Mouse (Mus musculus) lung, embryonic 15.5 days (tissue): ENCODE data around the gene Olfr747. TPM values are rescaled to one million over a fixed set of nuclear protein-coding genes. Genes with fewer than 3 reads are reported as not detected.
"Not testable (repeated sequence)": the region's sequence is repeated elsewhere in the genome, so short reads cannot be mapped to it uniquely, and the experiment has no call there.

Experiments
- ATAC-seq: fragments of 200-750 bp; cut with Nextera tagmentation; 2 replicates; pipeline ENCODE4 v1.8.0; 2017; ENCODE audit warnings: moderate number of reproducible peaks, borderline replicate concordance; ENCODE audit not compliant: low FRiP score, low TSS enrichment; ENCODE audit errors: extremely low read depth
- H3K27ac ChIP-seq: fragments of 300-500 bp; sonication (generic); 2 replicates; pipeline ENCODE4 v1.5.1; 2015; ENCODE audit warnings: moderate library complexity, mild to moderate bottlenecking, inconsistent platforms
- H3K27me3 ChIP-seq: fragments of 300-500 bp; sonication (generic); 2 replicates; pipeline ENCODE4 v1.6.1; 2015; ENCODE audit warnings: inconsistent platforms
- H3K36me3 ChIP-seq: fragments of 300-500 bp; sonication (generic); 2 replicates; pipeline ENCODE4 v1.6.1; 2015; ENCODE audit warnings: inconsistent platforms
- H3K4me1 ChIP-seq: fragments of 300-500 bp; sonication (generic); 2 replicates; pipeline ENCODE4 v1.6.1; 2015; ENCODE audit warnings: inconsistent platforms
- H3K4me2 ChIP-seq: fragments of 300-500 bp; sonication (generic); 2 replicates; pipeline ENCODE4 v1.6.1; 2015; ENCODE audit warnings: inconsistent platforms, mild to moderate bottlenecking, moderate library complexity
- H3K4me3 ChIP-seq: fragments of 300-500 bp; sonication (generic); 2 replicates; pipeline ENCODE4 v1.5.1; 2015; ENCODE audit warnings: mild to moderate bottlenecking, inconsistent platforms
- H3K9ac ChIP-seq: fragments of 300-500 bp; sonication (generic); 2 replicates; pipeline ENCODE4 v1.6.1; 2015; ENCODE audit warnings: inconsistent platforms
- H3K9me3 ChIP-seq: fragments of 300-500 bp; sonication (generic); 2 replicates; pipeline ENCODE4 v1.6.1; 2016; ENCODE audit warnings: inconsistent platforms
- WGBS: fragments of 180-500 bp; shearing (Covaris S2); methylation state at CpG from one replicate; pipeline ENCODE4 v1.1.7; 2015; 5-methylcytosine and 5-hydroxymethylcytosine counted together
- polyA plus RNA-seq: library from polyadenylated mRNA; unstranded; fragments of >200 nt; fragmentation: Nextera tagmentation; extraction: Ambion mirVana; gene quantifications from 2 replicates; pipeline ENCODE4 v1.2.1, GENCODE M21; 2015

Olfr747 gene
- polyA plus RNA-seq = not detected in 2 replicates

GRCm38 (mm10) chr14:50693106-50693505 is at the start of gene Olfr747:
TSS of gene Olfr747 (minus strand) at chr14:50693206.
- Histone ChIP-seq H3K4me2 (no peak within 1 kb of the TSS), H3K4me3 (no peak within 1 kb of the TSS), H3K36me3 (no peaks in the 10 kb centered on the region), H3K4me1 (no peaks in the 10 kb centered on the region), H3K9me3 (no peaks in the 10 kb centered on the region), H3K9ac (no peak within 1 kb of the TSS), H3K27me3 (no peaks in the 10 kb centered on the region), H3K27ac (no peak within 1 kb of the TSS)
- no peak for ATAC-seq
- WGBS = 89% methylated on average over 3 of the region's 3 CpGs

DNA sequence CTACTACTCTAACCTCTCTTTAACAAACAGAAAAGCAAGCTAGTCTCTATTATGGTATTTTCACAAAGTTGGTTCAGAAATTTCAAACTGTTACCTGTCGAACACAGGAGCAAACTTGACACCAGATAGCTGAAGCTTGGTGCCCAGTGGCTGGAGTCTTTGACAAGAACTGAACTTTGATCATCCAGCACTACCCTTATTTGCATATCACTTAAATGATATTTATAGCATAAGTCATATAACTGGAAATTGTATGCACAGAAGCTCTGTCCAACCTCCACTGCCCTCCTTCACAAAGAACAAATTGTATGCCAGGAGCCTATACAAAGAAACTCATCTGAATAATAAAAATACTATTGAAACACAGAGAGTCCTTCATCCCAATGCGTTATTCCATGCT is 48.6 kb upstream of the Olfr747 start:
- no peak overlapping the region for H3K4me3 ChIP-seq
- H3K27me3 ChIP-seq = no peaks in the 10 kb centered on the region
- no peaks in the 10 kb centered on the region for H3K4me1 ChIP-seq
- no peak overlapping the region for H3K9ac ChIP-seq
- H3K27ac ChIP-seq = no peak overlapping the region
- 61% methylated on average over 2 of the region's 2 CpGs for WGBS
- no peak for ATAC-seq
- no peak overlapping the region for H3K4me2 ChIP-seq
- H3K9me3 ChIP-seq = no peaks in the 10 kb centered on the region
- H3K36me3 ChIP-seq = no peaks in the 10 kb centered on the region

DNA sequence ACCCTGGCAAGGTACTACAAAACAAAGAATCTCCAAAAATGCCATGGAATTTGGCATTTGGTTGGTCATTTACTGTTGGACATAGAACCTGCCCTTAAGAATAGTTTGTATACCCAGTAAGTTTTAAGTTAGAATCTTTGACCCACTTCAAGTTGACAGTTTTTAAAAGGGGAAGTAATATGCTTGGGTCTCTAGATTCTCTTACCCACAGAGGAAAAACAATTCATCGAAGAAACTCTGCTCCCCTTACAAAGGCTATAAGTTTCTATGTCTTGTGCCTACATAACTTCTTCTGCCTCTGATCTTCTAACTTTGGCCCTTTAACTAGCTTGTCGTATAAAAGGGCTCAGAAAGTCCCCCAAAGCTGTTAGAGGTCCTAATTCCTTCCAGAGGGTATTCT is 47.3 kb upstream of the Olfr747 start:
- no peaks in the 10 kb centered on the region for H3K4me1 ChIP-seq
- H3K4me3 ChIP-seq = no peak overlapping the region
- no peak overlapping the region for H3K4me2 ChIP-seq
- ATAC-seq = no peak
- H3K9me3 ChIP-seq = no peaks in the 10 kb centered on the region
- no peak overlapping the region for H3K27ac ChIP-seq
- no peak overlapping the region for H3K9ac ChIP-seq
- H3K27me3 ChIP-seq = no peaks in the 10 kb centered on the region
- 64% methylated on average over 2 of the region's 2 CpGs for WGBS
- H3K36me3 ChIP-seq = no peaks in the 10 kb centered on the region

DNA sequence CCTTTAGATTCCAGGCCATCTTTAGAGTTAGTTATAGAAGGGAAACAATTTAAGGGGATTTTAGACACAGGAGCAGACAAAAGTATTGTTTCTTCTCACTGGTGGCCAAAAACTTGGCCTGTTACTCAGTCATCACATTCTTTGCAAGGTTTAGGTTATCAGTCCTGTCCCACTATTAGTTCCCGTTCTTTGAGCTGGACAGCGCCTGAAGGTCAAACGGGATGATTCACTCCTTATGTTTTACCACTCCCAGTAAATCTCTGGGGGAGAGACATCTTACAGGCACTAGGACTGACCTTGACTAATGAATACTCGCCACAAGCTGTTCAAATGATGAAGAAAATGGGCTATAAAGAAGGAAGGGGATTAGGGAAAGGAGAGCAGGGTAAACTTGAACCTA is 29.4 kb upstream of the Olfr747 start:
- H3K4me3 ChIP-seq, H3K4me1 ChIP-seq, H3K9ac ChIP-seq, ATAC-seq, H3K9me3 ChIP-seq, H3K27ac ChIP-seq, H3K36me3 ChIP-seq, H3K4me2 ChIP-seq, H3K27me3 ChIP-seq: not testable (repeated sequence)
- WGBS = 85% methylated on average over 4 of the region's 4 CpGs

DNA sequence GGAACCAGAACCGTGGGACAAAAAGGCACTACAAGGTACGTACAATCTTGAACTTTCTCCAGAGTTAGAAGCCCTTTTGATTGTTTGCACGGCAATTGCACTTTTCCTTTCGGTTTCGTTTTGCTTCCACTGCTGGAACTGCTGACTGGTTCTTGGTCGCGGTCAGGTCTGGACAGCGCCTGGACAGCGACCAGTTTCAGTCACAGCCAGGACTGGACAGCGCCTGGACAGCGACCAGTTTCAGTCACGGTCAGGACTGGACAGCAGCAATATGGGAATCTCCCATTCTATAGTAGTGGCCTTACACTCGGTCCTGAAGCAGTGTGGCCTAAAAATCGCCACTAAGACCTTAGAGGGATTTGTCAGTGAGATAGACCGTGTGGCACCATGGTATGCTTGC is 26.9 kb upstream of the Olfr747 start:
- H3K4me2 ChIP-seq, H3K27ac ChIP-seq, H3K9ac ChIP-seq, H3K4me3 ChIP-seq, ATAC-seq, H3K4me1 ChIP-seq, H3K9me3 ChIP-seq, H3K36me3 ChIP-seq, H3K27me3 ChIP-seq: not testable (repeated sequence)
- WGBS = 89% methylated on average over 15 of the region's 15 CpGs

GRCm38 (mm10) chr14:50707073-50707472 is 14.1 kb upstream of the Olfr747 start, which contains the start of gene Olfr748:
TSS of gene Olfr748 (plus strand) at chr14:50707373.
- Histone ChIP-seq H3K9me3 (no peaks in the 10 kb centered on the region), H3K27me3 (no peaks in the 10 kb centered on the region), H3K9ac (no peak within 1 kb of the TSS), H3K4me2 (no peak within 1 kb of the TSS), H3K4me1 (no peaks in the 10 kb centered on the region), H3K36me3 (no peaks in the 10 kb centered on the region), H3K27ac (no peak within 1 kb of the TSS), H3K4me3 (no peak within 1 kb of the TSS)
- WGBS = 63% methylated on average over 1 of the region's 1 CpGs
- no peak for ATAC-seq

- H3K9ac ChIP-seq = no peak within 1 kb of the TSS
- ATAC-seq = no peak
These were observed 46.2 kb downstream of the Olfr747 start, which contains the start of gene Olfr746 for GRCm38 (mm10) chr14:50646783-50647182. TSS of gene Olfr746 (plus strand) at chr14:50647083.

GRCm38 (mm10) chr14:50639088-50639487 is 53.9 kb downstream of the Olfr747 start, which contains the start of gene Olfr745:
TSS of gene Olfr745 (plus strand) at chr14:50639388.
- no peak for ATAC-seq

More at GRCm38 (mm10) chr14:50646783-50647182, 46.2 kb downstream of the Olfr747 start, which contains the start of gene Olfr746:
- Histone ChIP-seq H3K36me3 (no peaks in the 10 kb centered on the region), H3K4me3 (no peak within 1 kb of the TSS), H3K4me1 (no peaks in the 10 kb centered on the region), H3K4me2 (no peak within 1 kb of the TSS), H3K27ac (no peak within 1 kb of the TSS), H3K27me3 (no peaks in the 10 kb centered on the region), H3K9me3 (no peaks in the 10 kb centered on the region)

More at GRCm38 (mm10) chr14:50639088-50639487, 53.9 kb downstream of the Olfr747 start, which contains the start of gene Olfr745:
- no peaks in the 10 kb centered on the region for H3K9me3 ChIP-seq
- no peak within 1 kb of the TSS for H3K9ac ChIP-seq
- no peaks in the 10 kb centered on the region for H3K27me3 ChIP-seq
- no peaks in the 10 kb centered on the region for H3K4me1 ChIP-seq
- 79% methylated on average over 2 of the region's 2 CpGs for WGBS
- no peak within 1 kb of the TSS for H3K4me3 ChIP-seq
- H3K27ac ChIP-seq = no peak within 1 kb of the TSS
- H3K36me3 ChIP-seq = no peaks in the 10 kb centered on the region
- H3K4me2 ChIP-seq = no peak within 1 kb of the TSS

Other genes starting within 250 kb of the Olfr747 start
- not detected in 2 replicates for gene Olfr740, start 247.7 kb downstream of the Olfr747 start, polyA plus RNA-seq
- gene Olfr741, start 220.5 kb downstream of the Olfr747 start, polyA plus RNA-seq = not detected in 2 replicates
- not detected in 2 replicates for gene Olfr742, start 189.6 kb downstream of the Olfr747 start, polyA plus RNA-seq
- gene Olfr743, start 171.4 kb downstream of the Olfr747 start, polyA plus RNA-seq = not detected in 2 replicates
- not detected in 2 replicates for gene Olfr744, start 78.3 kb downstream of the Olfr747 start, polyA plus RNA-seq
- gene Olfr745, start 53.8 kb downstream of the Olfr747 start, polyA plus RNA-seq = not detected in 2 replicates
- gene Olfr746, start 46.1 kb downstream of the Olfr747 start, polyA plus RNA-seq = not detected in 2 replicates
- not detected in 2 replicates for gene Olfr748, start 14.2 kb upstream of the Olfr747 start, polyA plus RNA-seq
- not detected in 2 replicates for gene Olfr749, start 51.9 kb upstream of the Olfr747 start, polyA plus RNA-seq
- gene Ttc5, start 92.3 kb upstream of the Olfr747 start, polyA plus RNA-seq = 69.0 and 74.1 TPM in 2 replicates
- not detected in 2 replicates for gene Ccnb1ip1, start 114.5 kb upstream of the Olfr747 start, polyA plus RNA-seq
- 60.8 and 61.2 TPM in 2 replicates for gene Parp2, start 114.6 kb upstream of the Olfr747 start, polyA plus RNA-seq
- gene Tep1, start 177.4 kb upstream of the Olfr747 start, polyA plus RNA-seq = 5.3 and 6.2 TPM in 2 replicates
- gene Klhl33, start 204.3 kb upstream of the Olfr747 start, polyA plus RNA-seq = 0.36 and 0.50 TPM in 2 replicates
- 174 and 176 TPM in 2 replicates for gene Osgep, start 231.7 kb upstream of the Olfr747 start, polyA plus RNA-seq
- 222 and 228 TPM in 2 replicates for gene Apex1, start 231.8 kb upstream of the Olfr747 start, polyA plus RNA-seq
- gene Pip4p1, start 237.7 kb upstream of the Olfr747 start, polyA plus RNA-seq = 46.7 and 53.4 TPM in 2 replicates
- 68.1 and 69.5 TPM in 2 replicates for gene Pnp, start 237.9 kb upstream of the Olfr747 start, polyA plus RNA-seq